Mouse (Mus musculus): Measurements from ENCODE around the gene Nek9. TPM values are rescaled to one million over a fixed set of nuclear protein-coding genes. Genes with fewer than 3 reads are reported as not detected.

Nek9 gene
- polyA plus RNA-seq (2012; rRNA removed), result 20.8 and 22.0 TPM in 2 replicates

GRCm38 (mm10) chr12:85339243-85339729, at the start of gene Nek9:
Nek9 (minus strand) TSS chr12:85339362.

GRCm38 (mm10) chr12:85374561-85375272, 35.6 kb upstream of the Nek9 start, which contains the start of gene Tmed10:
Tmed10 (minus strand) TSS chr12:85374847.

GRCm38 (mm10) chr12:85288486-85289156, 50.5 kb downstream of the Nek9 start, which contains the start of gene Zc2hc1c:
Zc2hc1c (plus strand) TSS chr12:85288591.

DNA sequence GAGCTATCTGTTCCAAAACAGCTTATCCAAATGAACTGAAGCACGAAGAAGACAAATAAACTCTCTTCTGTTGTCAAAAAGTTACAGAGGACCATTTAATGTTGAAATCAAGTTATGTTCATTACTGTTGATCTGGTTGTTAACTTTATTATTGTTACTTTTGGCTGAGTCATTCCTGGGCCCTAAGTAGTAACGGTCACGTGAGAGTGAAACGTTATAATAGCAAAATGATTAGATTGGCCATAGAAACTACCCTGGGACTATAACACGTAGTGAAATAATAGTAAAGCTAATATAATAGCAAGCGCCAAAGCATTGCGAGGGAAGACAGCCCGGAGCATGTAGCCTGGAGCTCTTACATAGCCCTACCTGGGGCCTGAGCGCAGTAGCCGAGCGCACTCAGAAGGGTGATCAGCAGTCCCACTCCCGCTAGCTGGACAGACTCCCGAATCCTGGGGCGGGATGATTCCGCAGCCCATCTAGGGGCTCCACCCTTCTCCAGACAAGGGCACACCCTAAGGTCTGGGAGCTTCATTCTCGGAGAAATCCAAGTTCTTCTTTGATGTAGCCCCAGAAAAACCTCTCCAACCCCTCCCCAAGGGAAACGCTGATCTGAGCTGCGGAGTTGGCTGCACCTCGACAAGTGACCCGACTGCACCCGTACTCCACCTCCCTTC, 51.2 kb downstream of the Nek9 start, which contains the start of gene Acyp1:
Gene Acyp1, minus strand, starts transcription at position 630 of the 677 bp plus-strand sequence.

GRCm38 (mm10) chr12:85270319-85270718, 68.8 kb downstream of the Nek9 start, which contains the start of gene Mlh3:
Mlh3 (minus strand) TSS chr12:85270599.

Other genes with a start within 250 kb of the Nek9 start
- gene Prox2, start 228.6 kb downstream of the Nek9 start, polyA plus RNA-seq (2012; rRNA removed), result 1.3 and 1.6 TPM in 2 replicates
- 83.3 and 92.1 TPM in 2 replicates for gene Dlst, start 228.5 kb downstream of the Nek9 start, polyA plus RNA-seq (2012; rRNA removed)
- 0.88 and 1.0 TPM in 2 replicates for gene Rps6kl1, start 188.1 kb downstream of the Nek9 start, polyA plus RNA-seq (2012; rRNA removed)
- 0.88 and 1.3 TPM in 2 replicates for gene Pgf, start 161.6 kb downstream of the Nek9 start, polyA plus RNA-seq (2012; rRNA removed)
- 98.1 and 117 TPM in 2 replicates for gene Eif2b2, start 119.9 kb downstream of the Nek9 start, polyA plus RNA-seq (2012; rRNA removed)
- gene Mlh3, start 68.8 kb downstream of the Nek9 start, polyA plus RNA-seq (2012; rRNA removed), result 2.8 and 2.9 TPM in 2 replicates
- gene Acyp1, start 50.9 kb downstream of the Nek9 start, polyA plus RNA-seq (2012; rRNA removed), result 4.0 and 4.9 TPM in 2 replicates
- 0.40 and 0.66 TPM in 2 replicates for gene Zc2hc1c, start 50.8 kb downstream of the Nek9 start, polyA plus RNA-seq (2012; rRNA removed)
- gene Tmed10, start 35.5 kb upstream of the Nek9 start, polyA plus RNA-seq (2012; rRNA removed), result 302 and 363 TPM in 2 replicates
- 145 and 186 TPM in 2 replicates for gene Fos, start 134.5 kb upstream of the Nek9 start, polyA plus RNA-seq (2012; rRNA removed)

All from colon, adult 2 months (tissue).